ENCODE assay signal across 9 mouse cellular contexts in the genomic region with DNA sequence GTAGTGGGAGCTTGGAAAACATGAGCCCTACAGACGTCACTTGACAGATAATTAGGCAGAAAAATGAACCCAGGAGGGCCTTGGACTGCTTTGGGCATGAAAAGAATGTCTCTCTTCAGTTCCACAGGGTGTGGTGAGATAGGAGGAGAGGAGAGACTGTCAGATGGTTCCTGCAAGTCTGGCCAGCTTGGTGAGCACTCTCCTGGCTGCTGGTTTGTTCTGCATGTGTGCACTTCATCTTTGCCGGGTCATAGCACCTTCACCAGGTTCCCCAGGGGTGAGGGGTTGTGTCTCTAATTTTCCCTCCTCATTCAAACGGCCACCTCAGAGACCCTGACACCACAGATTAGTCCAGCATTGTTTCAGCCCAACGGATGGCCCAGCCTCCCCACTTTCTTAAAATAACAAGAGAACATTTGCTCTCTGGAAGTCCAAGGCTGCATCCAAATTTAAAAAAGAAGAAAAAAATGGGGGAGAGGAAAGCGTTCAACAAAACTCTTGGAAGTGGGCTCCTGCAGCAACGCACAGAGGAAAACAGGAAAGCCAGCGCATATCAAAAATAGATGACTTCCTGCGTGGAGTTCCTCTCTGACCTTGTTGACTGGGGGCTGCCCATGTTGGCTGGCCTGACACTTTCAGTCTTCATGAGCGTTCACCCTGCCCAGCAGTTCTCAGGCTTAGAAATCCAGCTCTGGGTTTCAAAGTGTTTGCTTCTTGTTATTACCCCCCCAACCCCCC.
DNase-seq lines count a peak whose midpoint lies in the region.
"Had no signal": no experiment of that assay in that cellular context is flagged by ENCODE, and none has a peak within 500 bp of the region (broad histone marks: within the 10 kb centered on the region; RNA-seq: fewer than 3 reads in every experiment).

No protein-coding gene starts in this region.

- H3K27ac ChIP-seq in heart, embryonic 10.5 days = peak overlapping the region; percentile 67

- intact Hi-C loops in heart, postnatal 36 days (cut with DNase I) = loop anchor here (2.0 kb wide), 1 partner anchor 58 kb away; no protein-coding TSS in a partner anchor

- H3K36me3 ChIP-seq in heart, embryonic 10.5 days = no peaks in the 10 kb centered on the region; the same call in 1 of the 2 replicates

- 39% methylated on average over 9 of the region's 9 CpGs for WGBS in heart, embryonic 10.5 days

- H3K4me3 ChIP-seq in heart, embryonic 10.5 days = no peak overlapping the region
- H3K4me3 ChIP-seq: myocyte had no signal

- no peaks in the 10 kb centered on the region for H3K27me3 ChIP-seq in heart, embryonic 10.5 days (ENCODE audit: insufficient read depth, poor library complexity, severe bottlenecking)

- DNase-seq in heart, adult 9 months (ENCODE audit: low spot score in 2 of 2) = peak; percentile 30 to 55
- no peak for DNase-seq in heart, postnatal 36 days
- no peak for DNase-seq in heart, embryonic 10.5 days (ENCODE audit: low spot score)
- peak; percentile 31 to 36 for DNase-seq in kidney, adult 8-10 months
- DNase-seq in lung, postnatal 36 days = peak; percentile 22
- no peak for DNase-seq in urinary bladder, adult 2 months (ENCODE audit: low spot score)
- no peak for DNase-seq in left cerebral cortex, adult 9 months (ENCODE audit: low spot score in 2 of 2)
- DNase-seq: cerebellum, adult 11 months had no signal

- no peaks in the 10 kb centered on the region for H3K9me3 ChIP-seq in heart, embryonic 10.5 days

- H3K4me1 ChIP-seq in heart, embryonic 10.5 days = peaks cover 29% of the 10 kb centered on the region

Comparison
In these comparisons a context has a peak if more than half of its experiments do, and no peak if none do; other contexts are left out.
1. DNase-seq: peak in heart, adult 9 months (2 of 2), kidney, adult 8-10 months (2 of 2) and lung, postnatal 36 days (single experiment); none in heart, postnatal 36 days (0 of 2), heart, embryonic 10.5 days (single experiment), urinary bladder, adult 2 months (single experiment) and left cerebral cortex, adult 9 months (0 of 2).